Mouse (Mus musculus) bone marrow macrophage, adult 2 months (primary cell): ENCODE results near the gene Elf3.
"Not testable (repeated sequence)": the region's sequence is repeated elsewhere in the genome, so short reads cannot be mapped to it uniquely, and the experiment has no call there.

Experiments used
- CTCF ChIP-seq: IDR thresholded peaks from 2 replicates; pipeline ENCODE4 v1.5.1; 2012; ENCODE audit warnings: low read depth, mild to moderate bottlenecking, low read length, moderate library complexity
- POLR2A ChIP-seq: IDR thresholded peaks from 2 replicates; pipeline ENCODE4 v1.6.1; 2012; ENCODE audit warnings: mild to moderate bottlenecking, low read depth, low read length, borderline replicate concordance

DNA sequence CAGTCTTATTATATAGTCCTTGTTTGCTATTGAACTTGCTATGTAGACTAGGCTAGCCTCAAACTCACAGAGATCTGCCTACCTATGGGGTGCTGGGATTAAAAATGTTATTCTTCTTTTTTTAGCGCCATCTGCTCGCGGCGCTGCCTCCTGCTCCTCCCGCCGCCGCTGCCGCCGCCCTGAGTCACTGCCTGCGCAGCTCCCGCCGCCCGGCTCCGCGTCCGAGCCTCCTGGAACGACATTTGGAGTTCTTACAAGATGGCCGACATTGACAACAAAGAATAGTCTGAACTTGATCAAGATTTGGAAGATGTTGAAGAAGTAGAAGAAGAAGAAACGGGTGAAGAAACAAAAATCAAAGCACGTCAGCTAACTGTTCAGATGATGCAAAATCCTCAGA lies 26.5 kb downstream of the Elf3 start:
- TF ChIP-seq CTCF, POLR2A: not testable (repeated sequence)
